Mouse (Mus musculus) liver, adult 10 weeks (tissue): ENCODE data around the gene Trim47. TPM values are rescaled to one million over a fixed set of nuclear protein-coding genes. Genes with fewer than 3 reads are reported as not detected.

ENCODE experiments used
- polyA plus RNA-seq: library from polyadenylated mRNA; stranded (reverse); fragments of 350-450 nt; fragmentation: Illumina TruSeq; extraction: RNeasy Lipid Tissue Mini Kit (QIAGEN cat#74804); gene quantifications from one replicate; pipeline ENCODE4 v1.2.3, GENCODE M21; 2014; ENCODE audit warnings: low read depth, low replicate concordance

The Trim47 gene
- 0.34 TPM for polyA plus RNA-seq

DNA sequence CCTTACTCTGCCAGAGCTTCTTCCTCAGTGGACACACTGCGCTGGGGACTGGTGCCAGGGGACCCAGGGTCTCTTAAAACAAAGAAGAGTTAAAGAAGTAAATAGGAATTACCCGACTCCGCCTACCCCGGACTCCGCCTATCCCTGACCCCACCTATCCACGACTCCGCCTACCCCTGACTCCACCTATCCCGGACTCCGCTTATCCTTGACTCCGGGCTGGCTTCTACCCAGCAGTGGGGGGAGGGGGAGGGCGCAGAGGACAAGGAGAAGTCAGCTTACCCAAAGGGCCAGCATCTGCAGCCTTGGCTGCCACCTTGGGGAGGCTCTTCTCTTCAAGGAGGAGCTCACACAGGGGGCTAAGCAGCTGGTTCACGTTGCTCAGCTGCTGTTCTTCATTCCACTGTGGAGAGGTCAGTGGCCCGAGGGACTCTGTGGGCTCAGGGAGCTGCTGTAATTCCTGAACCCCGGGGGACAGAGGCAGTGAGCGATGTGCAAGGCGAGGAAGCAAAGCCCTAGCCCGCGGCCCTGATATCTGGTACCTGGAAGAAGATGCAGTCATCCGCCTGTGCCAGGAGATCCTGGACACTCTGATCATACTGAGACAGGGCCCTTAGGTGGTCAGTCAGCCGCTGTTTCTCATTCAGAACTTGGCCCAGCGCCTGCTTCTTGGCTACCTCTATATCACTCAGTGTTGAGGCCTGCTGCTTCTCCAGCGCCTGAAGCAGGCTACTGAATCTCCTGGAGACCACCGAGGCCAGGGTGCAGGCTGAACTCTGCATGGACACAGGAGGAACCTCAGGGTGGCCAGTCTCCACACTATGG, at the start of gene Trim47:
Trim47 (minus strand) TSS at position 55 of the 825 bp plus-strand sequence.

DNA sequence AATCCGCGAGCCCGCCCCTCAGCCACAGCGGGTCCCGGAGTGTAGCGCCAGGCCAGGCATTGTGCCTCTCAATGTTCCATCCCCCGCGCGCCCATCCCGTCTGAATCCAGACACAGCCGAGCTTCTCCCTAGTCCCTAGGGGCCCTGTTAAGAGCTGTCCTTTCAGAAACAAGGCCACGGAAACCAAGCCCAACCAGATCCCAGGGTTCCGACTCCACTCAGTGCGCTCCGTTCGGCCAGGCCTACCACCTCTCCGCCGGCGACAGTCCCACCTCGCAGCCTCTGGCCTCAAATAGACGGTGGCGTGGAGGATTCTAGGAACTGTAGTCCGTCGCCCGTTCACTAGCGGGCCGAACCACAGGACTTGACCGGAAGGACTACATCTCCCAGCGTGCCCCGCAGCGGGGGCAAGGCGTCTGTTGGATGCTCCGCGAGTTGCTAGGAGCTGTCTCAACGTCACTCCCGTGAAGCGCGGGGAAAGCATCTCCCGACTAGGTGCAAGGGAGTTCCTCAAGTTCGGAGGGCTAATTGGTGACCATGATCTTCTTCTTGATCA, 41.0 kb upstream of the Trim47 start, which contains the start of gene Fbf1:
Fbf1 (minus strand) TSS at position 283 of the 556 bp plus-strand sequence.

DNA sequence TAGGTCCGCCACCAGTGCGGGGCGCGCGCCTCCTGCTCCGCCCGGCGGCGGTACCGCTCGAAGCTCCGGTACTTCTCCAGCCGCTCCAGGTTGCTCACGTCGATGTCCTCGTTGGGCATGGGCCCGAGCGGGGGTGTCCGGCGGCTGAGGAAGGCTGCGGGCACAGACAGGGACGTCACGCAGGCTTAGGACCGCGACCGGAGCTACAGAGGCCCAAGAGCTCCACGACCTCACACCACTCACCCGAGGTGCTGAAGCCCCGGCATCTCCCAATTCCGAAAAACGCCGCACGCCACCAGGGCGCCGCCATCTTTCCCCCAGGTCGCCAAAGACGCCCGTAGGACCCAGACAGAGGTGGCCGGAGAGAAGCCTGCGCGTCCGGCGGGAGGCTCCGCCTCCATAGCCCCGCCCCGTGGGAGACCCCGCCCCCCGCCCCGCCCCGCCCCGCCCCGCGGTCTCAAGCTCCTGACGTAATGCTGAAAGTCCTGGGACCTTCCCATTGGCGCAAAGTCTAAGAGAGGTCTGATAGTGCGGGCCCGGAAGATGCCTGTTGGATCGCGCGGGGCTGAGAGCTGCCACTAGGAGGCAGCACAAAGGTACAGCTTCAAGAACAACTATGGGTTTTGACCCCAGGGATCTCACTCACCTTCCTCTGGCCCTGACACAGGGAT, 11.6 kb upstream of the Trim47 start, which contains the start of gene Mrpl38:
Mrpl38 (minus strand) TSS at position 401 of the 671 bp plus-strand sequence.

DNA sequence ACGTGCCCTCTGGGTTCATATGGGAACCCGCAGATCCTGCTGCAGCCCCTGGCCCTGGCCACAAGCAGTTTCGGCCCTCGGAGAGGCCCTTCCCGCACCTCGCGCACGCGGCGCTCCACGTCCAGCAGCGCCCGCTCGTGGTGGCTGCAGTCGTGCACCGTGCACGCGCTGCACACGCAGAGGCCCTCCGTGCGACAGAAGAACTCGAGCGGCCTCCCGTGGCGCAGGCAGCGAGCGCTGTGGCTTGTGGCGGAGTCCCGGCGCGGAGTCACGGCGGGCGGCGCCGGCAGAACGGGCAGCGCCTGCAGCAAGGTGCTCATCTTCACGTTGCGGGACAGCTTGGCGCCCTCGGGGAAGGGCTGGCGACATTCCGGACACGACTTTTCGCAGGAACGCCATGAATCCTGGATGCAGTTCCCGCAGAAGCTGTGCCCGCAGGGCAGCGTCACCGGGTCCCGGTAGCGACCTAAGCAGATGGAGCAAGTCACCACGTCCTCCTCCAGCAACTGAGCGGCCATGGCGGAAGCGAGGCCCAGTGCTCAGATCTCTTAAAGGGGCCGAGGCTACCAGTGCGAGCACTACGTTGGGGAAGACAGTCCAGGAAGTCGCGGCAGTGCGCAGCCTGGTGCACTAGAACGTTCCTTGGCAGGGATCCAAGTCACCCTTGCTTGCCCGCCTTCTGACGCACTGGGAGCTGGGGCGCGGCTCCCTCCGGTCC, 3.6 kb upstream of the Trim47 start, which contains the start of gene Trim65:
Trim65 (minus strand) TSS at position 641 of the 718 bp plus-strand sequence.

DNA sequence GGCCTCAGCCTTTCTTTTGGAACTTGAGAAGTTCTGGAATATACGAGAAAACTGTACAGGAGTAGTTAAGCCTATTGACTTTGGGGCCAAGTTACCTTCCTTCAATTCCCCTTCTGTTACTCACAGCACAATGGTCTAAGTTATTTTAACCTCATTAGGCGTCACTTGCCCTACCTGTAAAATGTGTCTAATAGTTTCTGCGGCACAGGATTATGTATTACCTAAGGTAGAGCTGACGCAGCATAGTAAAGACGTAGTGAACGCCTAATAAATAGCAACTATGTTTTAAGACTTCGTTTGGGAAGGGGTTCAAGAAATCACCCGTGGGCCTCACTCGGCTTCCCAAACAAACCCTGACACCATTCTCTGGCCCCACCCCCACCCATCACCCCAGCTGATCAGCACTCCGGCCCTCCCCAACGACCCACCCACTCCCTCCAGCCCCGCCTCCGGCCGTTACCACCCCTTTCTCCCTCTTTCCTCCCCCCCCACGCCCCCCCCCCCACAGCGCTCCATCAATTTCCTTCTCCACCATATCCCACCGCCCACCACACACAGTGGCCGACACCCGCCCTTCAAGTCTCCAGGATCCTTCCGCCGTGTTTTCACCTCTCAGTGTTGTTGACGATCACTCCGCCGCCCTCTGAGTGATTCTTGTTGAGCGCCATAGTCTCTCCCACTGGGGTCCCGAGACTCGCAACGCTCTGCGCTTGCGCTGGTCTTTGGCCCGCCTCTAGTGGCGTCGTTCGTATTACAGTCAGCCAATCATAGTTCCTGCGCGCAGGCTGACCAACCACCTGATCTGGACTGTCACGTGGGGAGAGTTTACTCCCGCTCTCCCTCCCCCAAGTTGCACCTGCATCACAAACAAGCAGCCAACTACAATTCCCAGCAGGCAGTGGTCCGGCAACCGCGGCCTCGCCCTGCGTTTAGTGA, 40.5 kb downstream of the Trim47 start, which contains the start of gene Wbp2:
Wbp2 (minus strand) TSS at position 738 of the 936 bp plus-strand sequence.

DNA sequence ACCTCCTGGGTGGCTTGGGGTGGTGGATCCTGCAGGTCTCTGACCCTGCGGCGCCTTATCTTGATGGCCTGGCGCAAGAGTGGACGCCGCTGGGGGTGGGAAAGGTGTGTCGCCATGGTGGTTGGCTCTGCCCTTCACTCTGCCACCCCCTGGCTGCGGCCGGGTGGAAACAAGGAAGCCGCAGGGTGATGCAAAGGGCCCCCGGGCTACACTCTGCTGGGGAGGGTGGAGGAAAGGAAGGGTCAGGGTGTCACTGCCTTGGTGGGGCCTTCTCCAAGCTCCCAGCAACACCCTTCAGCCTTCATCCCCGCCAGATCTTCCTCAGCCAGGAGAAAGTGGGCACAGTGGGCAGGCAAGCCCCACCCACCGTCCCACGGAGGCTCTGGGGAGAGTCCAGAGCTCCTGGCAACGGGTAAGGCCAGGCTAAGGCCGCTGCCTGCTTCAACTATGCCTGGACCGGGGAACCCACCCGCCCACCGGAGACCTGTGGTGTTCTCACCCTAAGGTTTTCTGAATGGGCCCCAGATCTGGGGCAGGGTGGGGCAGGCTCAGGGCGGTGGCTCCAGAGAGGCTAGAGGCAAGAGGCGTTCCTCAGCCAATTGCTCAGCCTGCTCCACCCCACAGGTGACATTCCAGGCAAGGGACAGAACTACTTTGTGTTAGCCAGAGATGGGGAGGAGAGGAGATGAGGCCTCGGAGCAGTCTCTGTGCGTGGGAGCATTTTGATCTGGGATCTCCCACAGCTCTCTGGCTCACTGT, 49.4 kb downstream of the Trim47 start, which contains the start of gene Unc13d:
Unc13d (minus strand) TSS at position 516 of the 759 bp plus-strand sequence.

Other genes with a start within 250 kb of the Trim47 start
- not detected for gene Smim5, start 227.2 kb downstream of the Trim47 start, polyA plus RNA-seq
- 0.42 TPM for gene Smim6, start 215.2 kb downstream of the Trim47 start, polyA plus RNA-seq
- 6.3 TPM for gene Sap30bp, start 193.9 kb downstream of the Trim47 start, polyA plus RNA-seq
- 1.2 TPM for gene Recql5, start 193.7 kb downstream of the Trim47 start, polyA plus RNA-seq
- not detected for gene Itgb4, start 152.5 kb downstream of the Trim47 start, polyA plus RNA-seq
- 0.66 TPM for gene Galk1, start 114.5 kb downstream of the Trim47 start, polyA plus RNA-seq
- gene H3f3b, start 99.2 kb downstream of the Trim47 start, polyA plus RNA-seq: 281 TPM
- gene Unk, start 96.9 kb downstream of the Trim47 start, polyA plus RNA-seq: 0.69 TPM
- not detected for gene Unc13d, start 49.2 kb downstream of the Trim47 start, polyA plus RNA-seq
- 15.7 TPM for gene Wbp2, start 40.2 kb downstream of the Trim47 start, polyA plus RNA-seq
- gene Trim65, start 3.9 kb upstream of the Trim47 start, polyA plus RNA-seq: 4.6 TPM
- gene Mrpl38, start 11.7 kb upstream of the Trim47 start, polyA plus RNA-seq: 3.9 TPM
- 2.4 TPM for gene Fbf1, start 41.0 kb upstream of the Trim47 start, polyA plus RNA-seq
- gene Ten1, start 71.6 kb upstream of the Trim47 start, polyA plus RNA-seq: not detected
- 957 TPM for gene Acox1, start 71.8 kb upstream of the Trim47 start, polyA plus RNA-seq
- gene Evpl, start 110.9 kb upstream of the Trim47 start, polyA plus RNA-seq: not detected
- gene Srp68, start 147.0 kb upstream of the Trim47 start, polyA plus RNA-seq: 7.2 TPM
- gene Galr2, start 153.7 kb upstream of the Trim47 start, polyA plus RNA-seq: not detected
- 7.5 TPM for gene Exoc7, start 180.0 kb upstream of the Trim47 start, polyA plus RNA-seq
- gene Foxj1, start 208.2 kb upstream of the Trim47 start, polyA plus RNA-seq: not detected